Mouse (Mus musculus): ENCODE data around the gene Agpat1. TPM values are rescaled to one million over a fixed set of nuclear protein-coding genes. Genes with fewer than 3 reads are reported as not detected.

Agpat1 gene
- polyA plus RNA-seq (2015; fragmentation: Nextera tagmentation; extraction: Ambion mirVana) = 122 and 128 TPM in 2 replicates

DNA sequence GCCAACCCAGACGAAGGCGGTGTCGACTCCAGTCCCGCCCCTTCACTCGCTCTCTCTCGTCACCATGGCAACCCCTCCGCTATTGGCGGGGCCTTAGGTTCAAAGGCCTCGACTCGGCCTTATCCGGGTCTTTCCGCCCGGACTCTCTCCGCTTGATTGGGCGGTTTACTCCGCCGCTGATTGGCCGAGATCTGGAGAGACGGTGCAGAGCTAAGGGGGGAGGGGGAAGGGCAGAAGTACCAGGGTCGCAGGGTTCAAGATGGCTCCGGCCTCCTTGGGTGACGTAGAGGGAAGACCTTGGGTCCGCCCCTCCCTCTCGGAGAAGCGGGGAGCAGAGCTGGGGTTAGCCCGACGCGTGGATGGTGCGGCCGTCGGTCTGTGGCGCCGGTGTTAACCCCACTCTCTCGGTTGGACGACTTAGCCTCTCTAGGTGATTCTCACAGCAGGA is at the start of gene Agpat1:
Gene Agpat1, plus strand, starts transcription at position 202 of the 448 bp plus-strand sequence.
- peaks cover 7% of the 10 kb centered on the region for H3K36me3 ChIP-seq (ENCODE audit: control insufficient read depth, insufficient read depth, low read length)
- H3K4me3 ChIP-seq (ENCODE audit: low read length) = peak within 1 kb of the TSS; percentile 65
- H3K27me3 ChIP-seq (replicated peaks; ENCODE audit: control insufficient read depth, insufficient read depth, low read length) = no peaks in the 10 kb centered on the region
- peak within 1 kb of the TSS; percentile 82 for H3K9ac ChIP-seq (ENCODE audit: low read depth, low read length)
- peak; percentile 90 for ATAC-seq
- H3K9me3 ChIP-seq (ENCODE audit: control insufficient read depth, low read length) = no peaks in the 10 kb centered on the region
- WGBS = 0% methylated on average over 33 of the region's 35 CpGs
- peak within 1 kb of the TSS; percentile 86 for H3K27ac ChIP-seq (ENCODE audit: low read depth, low read length)
- H3K4me1 ChIP-seq (ENCODE audit: control insufficient read depth, insufficient read depth, low read depth, low read length) = peaks cover 36% of the 10 kb centered on the region
- H3K4me2 ChIP-seq (ENCODE audit: low read length) = peak within 1 kb of the TSS; percentile 91

- Histone ChIP-seq H3K27me3 (replicated peaks; ENCODE audit: control insufficient read depth, insufficient read depth, low read length) (no peaks in the 10 kb centered on the region), H3K9me3 (ENCODE audit: control insufficient read depth, low read length) (no peaks in the 10 kb centered on the region), H3K4me1 (ENCODE audit: control insufficient read depth, insufficient read depth, low read depth, low read length) (no peaks in the 10 kb centered on the region), H3K4me3 (ENCODE audit: low read length) (no peak overlapping the region), H3K9ac (ENCODE audit: low read depth, low read length) (no peak overlapping the region), H3K4me2 (ENCODE audit: low read length) (no peak overlapping the region), H3K27ac (ENCODE audit: low read depth, low read length) (no peak overlapping the region), H3K36me3 (ENCODE audit: control insufficient read depth, insufficient read depth, low read length) (no peaks in the 10 kb centered on the region)
- ATAC-seq = no peak
- 24% methylated on average over 5 of the region's 5 CpGs for WGBS
Observed at GRCm38 (mm10) chr17:34555483-34555882, 48.6 kb upstream of the Agpat1 start.

GRCm38 (mm10) chr17:34556406-34556805 is 47.7 kb upstream of the Agpat1 start:
- Histone ChIP-seq H3K27me3 (replicated peaks; ENCODE audit: control insufficient read depth, insufficient read depth, low read length) (no peaks in the 10 kb centered on the region), H3K27ac (ENCODE audit: low read depth, low read length) (no peak overlapping the region), H3K4me3 (ENCODE audit: low read length) (no peak overlapping the region), H3K36me3 (ENCODE audit: control insufficient read depth, insufficient read depth, low read length) (no peaks in the 10 kb centered on the region), H3K4me2 (ENCODE audit: low read length) (no peak overlapping the region), H3K9me3 (ENCODE audit: control insufficient read depth, low read length) (no peaks in the 10 kb centered on the region), H3K4me1 (ENCODE audit: control insufficient read depth, insufficient read depth, low read depth, low read length) (no peaks in the 10 kb centered on the region), H3K9ac (ENCODE audit: low read depth, low read length) (no peak overlapping the region)
- no peak for ATAC-seq
- 86% methylated on average over 8 of the region's 8 CpGs for WGBS

GRCm38 (mm10) chr17:34557411-34557810 is 46.7 kb upstream of the Agpat1 start:
- no peak for ATAC-seq
- Histone ChIP-seq H3K27ac (ENCODE audit: low read depth, low read length) (no peak overlapping the region), H3K4me1 (ENCODE audit: control insufficient read depth, insufficient read depth, low read depth, low read length) (no peaks in the 10 kb centered on the region), H3K36me3 (ENCODE audit: control insufficient read depth, insufficient read depth, low read length) (no peaks in the 10 kb centered on the region), H3K9me3 (ENCODE audit: control insufficient read depth, low read length) (no peaks in the 10 kb centered on the region), H3K4me2 (ENCODE audit: low read length) (no peak overlapping the region), H3K27me3 (replicated peaks; ENCODE audit: control insufficient read depth, insufficient read depth, low read length) (no peaks in the 10 kb centered on the region), H3K9ac (ENCODE audit: low read depth, low read length) (no peak overlapping the region), H3K4me3 (ENCODE audit: low read length) (no peak overlapping the region)
- 76% methylated on average over 11 of the region's 11 CpGs for WGBS

- Histone ChIP-seq H3K27ac (ENCODE audit: low read depth, low read length) (no peak overlapping the region), H3K4me1 (ENCODE audit: control insufficient read depth, insufficient read depth, low read depth, low read length) (no peaks in the 10 kb centered on the region), H3K9me3 (ENCODE audit: control insufficient read depth, low read length) (no peaks in the 10 kb centered on the region), H3K27me3 (replicated peaks; ENCODE audit: control insufficient read depth, insufficient read depth, low read length) (no peaks in the 10 kb centered on the region), H3K4me2 (ENCODE audit: low read length) (no peak overlapping the region), H3K36me3 (ENCODE audit: control insufficient read depth, insufficient read depth, low read length) (no peaks in the 10 kb centered on the region), H3K4me3 (ENCODE audit: low read length) (no peak overlapping the region), H3K9ac (ENCODE audit: low read depth, low read length) (no peak overlapping the region)
- WGBS = 87% methylated on average over 7 of the region's 7 CpGs
- no peak for ATAC-seq
Observed at GRCm38 (mm10) chr17:34559116-34559515, 44.9 kb upstream of the Agpat1 start.

- H3K4me1 ChIP-seq (ENCODE audit: control insufficient read depth, insufficient read depth, low read depth, low read length) = no peaks in the 10 kb centered on the region
- no peak for ATAC-seq
- H3K27me3 ChIP-seq (replicated peaks; ENCODE audit: control insufficient read depth, insufficient read depth, low read length) = no peaks in the 10 kb centered on the region
- no peak overlapping the region for H3K4me3 ChIP-seq (ENCODE audit: low read length)
- no peaks in the 10 kb centered on the region for H3K9me3 ChIP-seq (ENCODE audit: control insufficient read depth, low read length)
- 35% methylated on average over 15 of the region's 15 CpGs for WGBS
- H3K4me2 ChIP-seq (ENCODE audit: low read length) = no peak overlapping the region
- no peaks in the 10 kb centered on the region for H3K36me3 ChIP-seq (ENCODE audit: control insufficient read depth, insufficient read depth, low read length)
- no peak overlapping the region for H3K9ac ChIP-seq (ENCODE audit: low read depth, low read length)
- H3K27ac ChIP-seq (ENCODE audit: low read depth, low read length) = no peak overlapping the region
Observed at GRCm38 (mm10) chr17:34559895-34560294, 44.2 kb upstream of the Agpat1 start.

DNA sequence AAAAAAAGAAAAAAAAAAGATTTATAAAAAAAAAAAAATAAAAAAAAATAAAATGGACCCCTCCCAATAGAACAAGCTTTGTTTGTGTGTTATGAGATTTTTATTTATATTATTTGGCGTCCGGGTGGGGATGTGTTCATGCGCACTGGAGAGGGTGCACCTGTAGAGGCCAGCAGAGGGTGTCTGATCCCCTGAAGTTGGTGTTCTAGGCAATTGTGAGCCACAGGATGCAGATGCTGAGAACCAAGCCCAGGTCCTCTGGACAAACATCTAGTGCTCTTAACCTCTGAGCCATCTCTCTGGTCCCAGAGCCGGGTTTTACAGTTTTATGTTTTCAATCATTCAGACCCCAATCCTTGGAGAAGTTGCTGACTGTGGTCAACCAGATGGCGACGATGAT is 43.6 kb upstream of the Agpat1 start:
- H3K27ac ChIP-seq (ENCODE audit: low read depth, low read length) = no peak overlapping the region
- H3K4me1 ChIP-seq (ENCODE audit: control insufficient read depth, insufficient read depth, low read depth, low read length) = no peaks in the 10 kb centered on the region
- 93% methylated on average over 6 of the region's 6 CpGs for WGBS
- ATAC-seq = no peak
- no peaks in the 10 kb centered on the region for H3K27me3 ChIP-seq (replicated peaks; ENCODE audit: control insufficient read depth, insufficient read depth, low read length)
- H3K4me2 ChIP-seq (ENCODE audit: low read length) = no peak overlapping the region
- H3K36me3 ChIP-seq (ENCODE audit: control insufficient read depth, insufficient read depth, low read length) = no peaks in the 10 kb centered on the region
- H3K9ac ChIP-seq (ENCODE audit: low read depth, low read length) = no peak overlapping the region
- no peaks in the 10 kb centered on the region for H3K9me3 ChIP-seq (ENCODE audit: control insufficient read depth, low read length)
- H3K4me3 ChIP-seq (ENCODE audit: low read length) = no peak overlapping the region

GRCm38 (mm10) chr17:34561200-34561599 is 42.9 kb upstream of the Agpat1 start:
- WGBS = 47% methylated on average over 8 of the region's 8 CpGs
- Histone ChIP-seq H3K36me3 (ENCODE audit: control insufficient read depth, insufficient read depth, low read length) (no peaks in the 10 kb centered on the region), H3K27ac (ENCODE audit: low read depth, low read length) (no peak overlapping the region)

DNA sequence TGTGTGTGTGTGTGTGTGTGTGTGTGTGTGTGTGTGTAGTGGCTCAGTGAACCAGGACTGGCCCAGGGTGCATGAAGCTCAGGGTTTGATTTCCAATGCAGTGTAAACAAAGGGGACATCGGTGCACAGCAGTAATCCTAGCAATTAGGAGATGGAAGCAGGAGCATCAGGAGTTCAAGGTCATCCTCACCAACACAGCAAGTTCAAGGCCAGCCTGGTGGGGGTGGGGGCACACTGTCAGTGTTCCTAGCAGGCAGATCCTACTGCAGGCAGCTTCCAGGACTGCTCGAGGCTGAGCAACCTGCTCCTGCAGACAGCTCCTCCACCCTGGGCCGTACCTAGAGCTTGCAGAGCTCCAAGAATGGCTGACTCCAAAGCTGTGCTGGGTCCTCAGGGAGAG is 41.5 kb upstream of the Agpat1 start:
- H3K36me3 ChIP-seq (ENCODE audit: control insufficient read depth, insufficient read depth, low read length) = no peaks in the 10 kb centered on the region
- WGBS = 78% methylated on average over 3 of the region's 3 CpGs
- H3K27ac ChIP-seq (ENCODE audit: low read depth, low read length) = no peak overlapping the region
- H3K4me3 ChIP-seq (ENCODE audit: low read length) = no peak overlapping the region
- H3K4me2 ChIP-seq (ENCODE audit: low read length) = no peak overlapping the region
- H3K9ac ChIP-seq (ENCODE audit: low read depth, low read length) = no peak overlapping the region
- no peaks in the 10 kb centered on the region for H3K27me3 ChIP-seq (replicated peaks; ENCODE audit: control insufficient read depth, insufficient read depth, low read length)
- H3K4me1 ChIP-seq (ENCODE audit: control insufficient read depth, insufficient read depth, low read depth, low read length) = no peaks in the 10 kb centered on the region
- no peaks in the 10 kb centered on the region; the same call in 1 of the 2 replicates for H3K9me3 ChIP-seq (ENCODE audit: control insufficient read depth, low read length)
- no peak for ATAC-seq

More at GRCm38 (mm10) chr17:34561200-34561599, 42.9 kb upstream of the Agpat1 start:
- no peak for ATAC-seq
- H3K4me3 ChIP-seq (ENCODE audit: low read length) = no peak overlapping the region
- no peaks in the 10 kb centered on the region for H3K27me3 ChIP-seq (replicated peaks; ENCODE audit: control insufficient read depth, insufficient read depth, low read length)
- no peak overlapping the region for H3K9ac ChIP-seq (ENCODE audit: low read depth, low read length)
- H3K4me2 ChIP-seq (ENCODE audit: low read length) = no peak overlapping the region
- H3K9me3 ChIP-seq (ENCODE audit: control insufficient read depth, low read length) = no peaks in the 10 kb centered on the region; the same call in 1 of the 2 replicates
- no peaks in the 10 kb centered on the region for H3K4me1 ChIP-seq (ENCODE audit: control insufficient read depth, insufficient read depth, low read depth, low read length)

DNA sequence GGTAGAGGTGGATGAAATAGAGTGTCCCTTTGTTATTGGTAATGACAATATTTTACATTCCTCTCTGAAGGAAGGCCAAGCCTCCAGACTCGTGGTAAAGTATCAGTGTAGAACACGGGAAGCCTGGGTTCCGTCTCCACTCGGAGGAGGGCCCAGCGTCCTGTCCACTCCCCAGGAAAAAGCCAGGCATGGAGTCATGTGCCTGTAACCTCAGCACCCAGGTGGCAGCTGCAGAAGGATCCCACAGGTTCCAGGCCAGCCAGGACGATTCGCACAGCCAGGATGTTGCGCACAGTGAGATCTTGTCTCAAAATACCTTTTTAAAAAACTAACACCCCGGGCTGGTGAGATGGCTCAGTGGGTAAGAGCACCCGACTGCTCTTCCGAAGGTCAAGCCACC is 40.7 kb upstream of the Agpat1 start:
- Histone ChIP-seq H3K27ac (ENCODE audit: low read depth, low read length) (no peak overlapping the region), H3K9me3 (ENCODE audit: control insufficient read depth, low read length) (no peaks in the 10 kb centered on the region; the same call in 1 of the 2 replicates), H3K4me1 (ENCODE audit: control insufficient read depth, insufficient read depth, low read depth, low read length) (no peaks in the 10 kb centered on the region), H3K27me3 (replicated peaks; ENCODE audit: control insufficient read depth, insufficient read depth, low read length) (no peaks in the 10 kb centered on the region), H3K4me3 (ENCODE audit: low read length) (no peak overlapping the region), H3K4me2 (ENCODE audit: low read length) (no peak overlapping the region), H3K36me3 (ENCODE audit: control insufficient read depth, insufficient read depth, low read length) (no peaks in the 10 kb centered on the region), H3K9ac (ENCODE audit: low read depth, low read length) (no peak overlapping the region)
- ATAC-seq = no peak
- 84% methylated on average over 11 of the region's 11 CpGs for WGBS
